Mouse (Mus musculus) lung, adult 18-20 months (tissue): ENCODE data around the gene Tpra1.
A peak's percentile ranks its signal among the peaks of the same experiment; 100 is the strongest.

ENCODE experiments used
- DNase-seq, 2 experiments: peaks; one replicate each; pipeline ENCODE4 v3.0.0; 2022; ENCODE audit warnings: mixed read lengths in 2 of 2

Tpra1 gene

GRCm38 (mm10) chr6:88958305-88958704, 56.3 kb downstream of the Tpra1 start:
- DNase-seq, result no peak

DNA sequence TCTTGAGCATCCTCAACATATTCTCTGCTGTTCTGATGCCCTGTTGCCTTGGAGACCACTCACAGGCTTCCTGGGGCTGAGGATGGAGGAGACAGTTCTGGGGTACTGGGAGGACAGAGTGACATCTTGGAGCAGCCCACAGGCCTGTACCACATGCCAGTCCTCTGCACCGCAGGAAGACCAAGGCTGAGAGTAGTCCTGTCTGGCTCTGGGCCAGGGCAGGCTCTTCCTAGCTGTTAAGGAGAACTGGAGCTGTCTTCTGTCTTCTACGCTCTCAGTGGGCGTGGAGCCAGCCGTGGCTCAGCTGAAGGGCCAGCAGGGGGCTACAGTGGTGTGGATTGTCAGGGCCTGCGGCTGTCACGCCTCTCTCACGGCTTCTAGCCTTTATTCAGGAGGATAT, 57.8 kb downstream of the Tpra1 start:
- peak; percentile 47 to 48 for DNase-seq

DNA sequence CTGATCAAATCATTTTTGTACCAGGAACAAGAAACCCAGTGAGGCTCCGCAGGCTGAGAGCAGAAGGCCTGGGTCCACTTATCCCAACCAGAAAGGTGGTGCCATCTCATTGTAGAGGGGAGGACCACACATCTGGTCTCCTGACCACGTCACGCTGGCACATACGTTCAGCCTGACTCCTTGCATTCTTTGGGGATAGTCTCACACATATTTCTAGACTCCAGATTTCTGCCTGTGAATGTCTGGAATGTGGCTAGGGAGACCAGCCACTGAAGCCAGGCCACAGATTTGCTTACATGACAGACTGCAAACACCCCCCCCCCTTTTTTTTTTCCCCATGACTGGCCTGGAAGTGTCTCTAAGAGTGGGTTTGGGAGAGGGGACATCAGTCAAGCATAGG, 58.9 kb downstream of the Tpra1 start:
- DNase-seq, result peak in 1 of 2 experiments; percentile 14
